Mouse (Mus musculus) macrophage (primary cell): ENCODE results near the gene Rpl9-ps1. TPM values are rescaled to one million over a fixed set of nuclear protein-coding genes. Genes with fewer than 3 reads are reported as not detected.

Experiments used
- H3K27ac ChIP-seq: fragments of 350-480 bp; formaldehyde crosslinking; 2 replicates; pipeline ENCODE4 v1.9.0; 2021
- H3K36me3 ChIP-seq: fragments of 350-480 bp; formaldehyde crosslinking; 2 replicates; pipeline ENCODE4 v1.9.0; 2021; ENCODE audit errors: inconsistent target
- H3K4me3 ChIP-seq: fragments of 350-480 bp; formaldehyde crosslinking; 2 replicates; pipeline ENCODE4 v1.9.0; 2021; ENCODE audit errors: inconsistent target
- H3K79me2 ChIP-seq: fragments of 350-480 bp; formaldehyde crosslinking; 2 replicates; pipeline ENCODE4 v1.9.0; 2021; ENCODE audit errors: inconsistent target
- WGBS: methylation state at CpG from one replicate; pipeline ENCODE4 v1.1.7; 2026; ENCODE audit warnings: inconsistent platforms; ENCODE audit not compliant: missing documents; 5-methylcytosine and 5-hydroxymethylcytosine counted together
- polyA plus RNA-seq: library from polyadenylated mRNA; stranded (reverse); fragments of 250-400 nt; gene quantifications from 3 replicates; pipeline ENCODE4 v1.2.4, GENCODE M21; 2018; ENCODE audit warnings: inconsistent platforms

Rpl9-ps1 gene
- polyA plus RNA-seq, 1 experiment from 2014 or later: not detected

DNA sequence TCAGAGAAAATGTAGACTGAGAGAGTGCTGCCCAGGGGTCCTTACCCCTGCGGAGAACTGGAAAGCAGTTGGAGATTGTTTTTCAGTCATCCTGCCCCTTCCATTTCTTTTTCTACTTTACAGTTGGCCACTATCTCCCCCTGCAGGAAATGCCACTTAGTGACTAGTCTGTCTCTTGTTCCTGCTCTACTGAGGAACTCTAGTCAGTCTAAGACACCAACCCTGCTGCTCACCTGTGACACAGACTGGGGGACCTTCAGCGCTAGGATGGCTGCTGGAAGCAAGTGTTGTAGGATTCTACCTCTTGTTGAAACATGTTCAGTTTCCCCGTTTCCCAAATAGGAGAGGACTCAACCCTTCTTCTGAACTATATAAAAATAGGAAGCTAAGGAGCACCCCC is 5.9 kb downstream of the Rpl9-ps1 start:
- Histone ChIP-seq H3K4me3 (no peak overlapping the region), H3K27ac (peak overlapping the region; percentile 97), H3K79me2 (no peaks in the 10 kb centered on the region), H3K36me3 (no peaks in the 10 kb centered on the region)
- WGBS: 0% methylated on average over 1 of the region's 3 CpGs

DNA sequence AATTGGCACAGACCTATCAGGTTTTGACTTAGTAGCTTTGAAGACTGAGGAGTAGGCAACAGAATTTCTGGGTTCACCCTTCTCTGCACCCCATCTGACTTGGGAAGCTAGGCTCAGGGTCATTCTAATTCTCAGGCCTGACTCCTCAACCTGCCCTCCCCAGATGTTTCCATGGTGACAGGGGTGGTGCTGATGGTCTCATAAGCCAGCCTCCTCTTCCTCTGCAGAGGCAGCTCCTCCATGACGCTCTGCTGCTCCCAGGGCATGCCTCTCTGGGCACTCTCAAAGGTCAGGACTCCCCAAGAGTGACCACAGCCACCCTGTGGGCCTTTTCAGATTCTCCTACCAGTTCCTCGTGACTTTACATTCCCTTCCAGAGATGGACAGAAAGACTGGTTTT is 6.5 kb downstream of the Rpl9-ps1 start:
- peak overlapping the region; percentile 97 for H3K27ac ChIP-seq
- 38% methylated on average over 2 of the region's 2 CpGs for WGBS

DNA sequence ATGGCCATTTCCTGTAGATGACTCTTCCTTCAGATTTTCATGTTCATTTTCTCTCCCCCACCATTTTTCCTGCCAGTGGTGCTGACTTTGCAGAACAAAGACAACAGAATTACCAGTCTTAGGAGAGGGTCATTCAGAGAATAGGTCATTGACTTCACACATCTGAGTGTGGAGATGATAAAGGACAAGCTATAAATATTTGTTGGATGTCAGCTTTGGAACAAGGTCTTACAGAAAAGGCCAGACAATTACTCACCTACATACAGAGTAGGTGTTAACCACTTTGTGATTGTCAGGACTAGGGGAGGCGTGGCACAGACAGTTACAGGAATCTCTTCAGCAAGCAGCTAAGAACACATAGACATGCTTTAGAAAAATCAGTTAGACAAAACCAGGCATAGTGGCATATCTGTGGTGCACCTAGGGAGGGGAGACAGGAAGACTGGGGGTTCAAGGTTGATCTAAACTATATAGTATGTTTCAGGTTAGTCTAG is 8.6 kb downstream of the Rpl9-ps1 start:
- no peak overlapping the region for H3K4me3 ChIP-seq
- no peaks in the 10 kb centered on the region for H3K36me3 ChIP-seq
- WGBS: 100% methylated on average over 1 of the region's 1 CpGs
- H3K27ac ChIP-seq: no peak overlapping the region
- no peaks in the 10 kb centered on the region for H3K79me2 ChIP-seq

More for the DNA sequence above, 6.5 kb downstream of the Rpl9-ps1 start:
- H3K36me3 ChIP-seq: no peaks in the 10 kb centered on the region
- no peaks in the 10 kb centered on the region for H3K79me2 ChIP-seq
- H3K4me3 ChIP-seq: no peak overlapping the region

DNA sequence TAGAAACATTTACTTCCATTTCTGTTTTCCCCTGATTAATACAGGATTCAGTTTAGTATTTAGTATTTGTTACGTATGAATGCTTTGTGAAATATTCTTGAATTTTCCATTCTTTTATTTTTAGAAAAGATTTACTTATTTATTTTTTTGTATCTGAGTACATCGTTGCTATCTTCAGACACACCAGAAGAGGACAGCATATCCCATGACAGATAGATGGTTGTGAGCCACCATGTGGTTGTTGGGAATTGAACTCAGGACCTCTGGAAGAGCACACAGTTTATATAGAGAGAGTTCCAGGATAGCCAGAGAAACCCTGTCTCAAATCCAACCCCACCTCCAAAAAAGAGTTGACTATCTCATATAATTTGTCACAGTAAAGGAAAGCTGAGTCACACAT is 10.5 kb downstream of the Rpl9-ps1 start:
- Histone ChIP-seq H3K79me2 (no peaks in the 10 kb centered on the region), H3K36me3 (no peaks in the 10 kb centered on the region), H3K4me3 (no peak overlapping the region), H3K27ac (no peak overlapping the region)
- 88% methylated on average over 2 of the region's 2 CpGs for WGBS

GRCm38 (mm10) chr11:83634425-83634824 is 11.0 kb downstream of the Rpl9-ps1 start:
- 72% methylated on average over 4 of the region's 4 CpGs for WGBS
- H3K4me3 ChIP-seq: no peak overlapping the region

DNA sequence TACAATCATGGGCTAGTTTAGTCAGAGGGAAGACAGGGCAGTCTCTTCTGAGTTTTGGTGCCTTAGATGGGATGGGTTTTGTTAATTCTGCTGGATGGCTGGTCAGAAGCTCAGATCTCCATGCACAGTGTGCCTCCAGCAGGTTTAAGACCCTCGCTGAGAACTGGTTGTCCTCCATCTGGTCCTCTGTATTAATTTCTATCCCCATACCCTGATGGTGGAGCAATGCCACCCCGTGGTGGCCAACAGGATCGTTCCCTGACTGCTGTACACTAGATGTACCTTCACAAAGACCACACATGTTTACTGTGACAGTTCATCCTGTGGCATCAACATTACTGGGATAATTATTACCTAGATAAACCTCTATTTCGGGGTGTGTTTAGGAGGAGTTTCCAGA is 12.7 kb downstream of the Rpl9-ps1 start:
- 45% methylated on average over 3 of the region's 4 CpGs for WGBS
- Histone ChIP-seq H3K27ac (no peak overlapping the region), H3K36me3 (no peaks in the 10 kb centered on the region), H3K4me3 (no peak overlapping the region), H3K79me2 (no peaks in the 10 kb centered on the region)

More at GRCm38 (mm10) chr11:83634425-83634824, 11.0 kb downstream of the Rpl9-ps1 start:
- H3K27ac ChIP-seq: no peak overlapping the region
- no peaks in the 10 kb centered on the region for H3K36me3 ChIP-seq
- H3K79me2 ChIP-seq: no peaks in the 10 kb centered on the region

DNA sequence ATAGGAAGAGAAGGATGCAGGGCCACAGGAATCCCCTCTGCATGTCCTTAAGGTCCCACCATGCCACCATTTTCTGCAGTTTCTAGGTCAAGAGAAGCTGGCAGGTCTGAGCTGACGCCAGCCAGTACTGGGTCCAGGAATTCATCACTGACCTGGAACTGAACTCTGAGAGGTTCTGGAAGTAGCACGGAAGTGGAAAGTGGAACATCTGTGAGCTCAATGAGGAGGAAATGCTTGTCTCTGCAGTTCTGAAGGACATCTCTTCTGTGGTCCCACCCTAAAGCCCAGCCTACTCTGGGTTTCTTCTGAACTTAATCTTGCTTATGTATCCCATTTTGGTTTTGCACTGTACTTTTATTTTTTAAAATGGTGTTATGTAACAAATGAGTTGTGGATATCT is 14.4 kb downstream of the Rpl9-ps1 start:
- WGBS: 60% methylated on average over 2 of the region's 2 CpGs
- H3K4me3 ChIP-seq: no peak overlapping the region
- H3K27ac ChIP-seq: peak overlapping the region; percentile 73
- no peaks in the 10 kb centered on the region for H3K79me2 ChIP-seq
- no peaks in the 10 kb centered on the region for H3K36me3 ChIP-seq

GRCm38 (mm10) chr11:83630630-83631029 is 14.8 kb downstream of the Rpl9-ps1 start:
- H3K27ac ChIP-seq: peak overlapping the region; percentile 73
- H3K79me2 ChIP-seq: no peaks in the 10 kb centered on the region
- H3K36me3 ChIP-seq: no peaks in the 10 kb centered on the region
- WGBS: 91% methylated on average over 1 of the region's 1 CpGs
- no peak overlapping the region for H3K4me3 ChIP-seq

GRCm38 (mm10) chr11:83628808-83629207 is 16.6 kb downstream of the Rpl9-ps1 start:
- Histone ChIP-seq H3K4me3 (no peak overlapping the region), H3K27ac (no peak overlapping the region), H3K36me3 (no peaks in the 10 kb centered on the region), H3K79me2 (no peaks in the 10 kb centered on the region)
- whole genome bisulfite sequencing: 69% methylated on average over 8 of the region's 9 CpGs

DNA sequence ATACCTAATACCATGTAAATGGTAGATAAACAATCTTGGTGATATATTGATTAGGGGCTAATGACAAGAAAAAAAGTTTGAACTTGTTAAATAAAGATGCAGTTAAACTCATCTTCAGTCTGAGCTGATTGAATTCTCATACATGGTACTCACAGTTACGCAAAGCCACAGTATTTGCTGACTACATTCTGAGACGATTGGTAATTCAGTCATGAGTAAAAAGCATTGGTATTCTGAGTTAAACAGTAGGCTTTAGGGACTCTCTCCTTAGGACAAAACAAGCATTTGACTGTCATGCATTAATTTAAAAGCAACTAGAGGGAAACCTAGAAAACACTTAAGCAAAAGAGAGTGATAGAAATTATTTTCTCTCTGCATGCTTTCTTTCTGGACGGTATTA is 21.8 kb downstream of the Rpl9-ps1 start:
- 92% methylated on average over 3 of the region's 3 CpGs for WGBS
- H3K4me3 ChIP-seq: no peak overlapping the region
- no peaks in the 10 kb centered on the region for H3K36me3 ChIP-seq
- H3K27ac ChIP-seq: no peak overlapping the region
- no peaks in the 10 kb centered on the region for H3K79me2 ChIP-seq

DNA sequence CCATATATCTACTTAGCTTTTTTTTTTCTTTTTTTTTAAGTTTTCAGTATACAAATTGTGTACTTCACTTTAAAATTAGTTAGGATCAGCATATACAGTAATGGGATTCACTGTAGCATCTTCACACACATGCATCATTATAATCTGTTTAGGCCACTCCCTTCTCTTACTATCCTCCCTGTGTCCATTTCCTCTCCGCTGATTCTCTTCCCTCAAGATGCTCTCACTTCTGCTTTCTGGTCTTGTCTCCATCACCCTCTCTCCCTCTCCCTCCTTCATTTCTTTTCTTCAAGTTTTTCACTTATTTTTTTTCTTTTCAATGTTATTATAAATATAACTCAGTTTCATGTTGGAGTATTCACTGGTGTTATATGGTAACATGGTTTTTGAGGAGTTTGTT is 26.4 kb downstream of the Rpl9-ps1 start:
- H3K27ac ChIP-seq: peak overlapping the region; percentile 95
- H3K79me2 ChIP-seq: no peaks in the 10 kb centered on the region
- 0% methylated on average over 1 of the region's 1 CpGs for WGBS
- no peaks in the 10 kb centered on the region for H3K36me3 ChIP-seq
- no peak overlapping the region for H3K4me3 ChIP-seq

- WGBS: 3% methylated on average over 3 of the region's 5 CpGs
- no peaks in the 10 kb centered on the region for H3K36me3 ChIP-seq
- H3K27ac ChIP-seq: peak overlapping the region; percentile 95
- no peaks in the 10 kb centered on the region for H3K79me2 ChIP-seq
- H3K4me3 ChIP-seq: no peak overlapping the region
Measured at GRCm38 (mm10) chr11:83618238-83618637, 27.2 kb downstream of the Rpl9-ps1 start.

DNA sequence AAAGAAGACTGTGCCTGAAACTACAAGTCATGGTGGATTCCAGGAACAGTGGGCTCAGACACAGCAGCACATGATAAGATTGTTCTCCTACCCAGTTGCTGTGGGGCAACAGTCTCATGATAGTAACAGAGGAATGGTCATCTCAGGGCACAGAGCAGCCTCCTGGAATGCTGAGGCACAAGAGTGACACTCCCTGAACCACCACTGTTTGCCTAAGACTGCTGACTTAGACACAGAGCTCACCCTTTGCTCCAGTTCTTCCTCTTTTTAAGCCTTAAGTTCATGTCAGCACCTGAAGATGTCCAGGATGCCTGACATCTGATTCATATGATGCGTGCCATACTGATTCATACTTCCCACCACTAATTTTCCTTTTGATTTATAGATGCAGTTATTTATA is 28.8 kb downstream of the Rpl9-ps1 start:
- H3K4me3 ChIP-seq: no peak overlapping the region

GRCm38 (mm10) chr11:83610900-83611299 is 34.5 kb downstream of the Rpl9-ps1 start:
- Histone ChIP-seq H3K4me3 (no peak overlapping the region), H3K27ac (no peak overlapping the region), H3K36me3 (no peaks in the 10 kb centered on the region), H3K79me2 (no peaks in the 10 kb centered on the region)
- WGBS: 54% methylated on average over 2 of the region's 2 CpGs

More for the DNA sequence above, 28.8 kb downstream of the Rpl9-ps1 start:
- Histone ChIP-seq H3K27ac (peak overlapping the region; percentile 95), H3K36me3 (no peaks in the 10 kb centered on the region), H3K79me2 (no peaks in the 10 kb centered on the region)
- WGBS: 27% methylated on average over 1 of the region's 1 CpGs

DNA sequence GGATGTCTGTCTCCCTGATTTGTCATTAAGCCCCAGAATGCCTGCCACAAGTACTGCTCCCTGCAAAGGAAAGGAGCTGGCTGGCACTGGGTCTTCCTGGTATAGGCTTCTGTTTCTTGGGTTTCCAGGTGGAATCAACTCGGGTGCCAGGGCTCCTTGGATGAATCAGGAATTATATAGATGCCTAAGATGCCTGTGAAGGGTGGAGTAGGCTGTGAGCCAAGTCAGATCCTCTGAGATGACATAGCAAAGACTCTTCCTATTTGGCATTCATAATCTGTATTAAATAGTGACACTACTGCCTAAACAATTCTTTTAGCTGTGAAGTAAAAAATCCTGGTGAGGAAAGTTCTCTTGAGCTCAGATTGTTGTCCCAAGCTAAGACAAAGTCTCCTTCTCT is 39.0 kb downstream of the Rpl9-ps1 start:
- Histone ChIP-seq H3K4me3 (no peak overlapping the region), H3K27ac (peak overlapping the region; percentile 8; the same call in 1 of the 2 replicates), H3K79me2 (no peaks in the 10 kb centered on the region), H3K36me3 (no peaks in the 10 kb centered on the region)
- 67% methylated on average over 1 of the region's 1 CpGs for WGBS

- Histone ChIP-seq H3K4me3 (no peak overlapping the region), H3K27ac (peak overlapping the region; percentile 72), H3K36me3 (no peaks in the 10 kb centered on the region), H3K79me2 (no peaks in the 10 kb centered on the region)
- WGBS: 59% methylated on average over 3 of the region's 3 CpGs
Measured at GRCm38 (mm10) chr11:83605535-83605934, 39.9 kb downstream of the Rpl9-ps1 start.
